Mouse (Mus musculus) myocyte (in vitro differentiated cells): ENCODE results near the gene Hmgxb4. TPM values are rescaled to one million over a fixed set of nuclear protein-coding genes. Genes with fewer than 3 reads are reported as not detected.

ENCODE experiments used
- H3K27me3 ChIP-seq: one replicate; pipeline ENCODE4 v1.6.1; 2011; ENCODE audit not compliant: control insufficient read depth, insufficient read depth, insufficient read length
- H3K36me3 ChIP-seq: one replicate; pipeline ENCODE4 v1.6.1; 2011; ENCODE audit not compliant: control insufficient read depth, insufficient read depth
- H3K4me2 ChIP-seq: one replicate; pipeline ENCODE4 v1.6.1; 2011; ENCODE audit warnings: low read depth, control low read depth
- H3K4me3 ChIP-seq: one replicate; pipeline ENCODE4 v1.5.1; 2011; ENCODE audit warnings: mild to moderate bottlenecking, control low read depth, moderate library complexity
- H3K79me2 ChIP-seq: one replicate; pipeline ENCODE4 v1.6.1; 2011; ENCODE audit not compliant: control insufficient read depth, insufficient read depth
- H3ac ChIP-seq: one replicate; pipeline ENCODE4 v1.6.1; 2011; ENCODE audit not compliant: control insufficient read depth, insufficient read length
- CEBPB ChIP-seq: IDR thresholded peaks from 2 replicates; pipeline ENCODE4 v1.6.1; 2011; ENCODE audit warnings: mild to moderate bottlenecking, moderate library complexity; ENCODE audit not compliant: poor library complexity, insufficient read depth, severe bottlenecking
- E2F4 ChIP-seq: IDR thresholded peaks from one replicate; pipeline ENCODE4 v1.6.1; 2011; ENCODE audit warnings: mild to moderate bottlenecking, control low read depth, moderate library complexity; ENCODE audit not compliant: insufficient read depth
- MAX ChIP-seq: IDR thresholded peaks from one replicate; pipeline ENCODE4 v1.6.1; 2011; ENCODE audit warnings: low read depth, mild to moderate bottlenecking, control low read depth
- MYOD1 ChIP-seq, 3 experiments: IDR thresholded peaks; one replicate each; pipeline ENCODE4 v1.6.1; 2011; ENCODE audit warnings: control low read depth in 2 of 3, low read depth in 2 of 3, mild to moderate bottlenecking in 2 of 3, moderate library complexity in 1 of 3; ENCODE audit not compliant: insufficient read length in 2 of 3, control insufficient read depth in 1 of 3
- MYOG ChIP-seq, 3 experiments: IDR thresholded peaks; one replicate each; pipeline ENCODE4 v1.6.1; 2011; ENCODE audit warnings: control low read depth in 2 of 3, low read depth in 2 of 3, mild to moderate bottlenecking in 2 of 3; ENCODE audit not compliant: insufficient read length in 2 of 3, control insufficient read depth in 1 of 3, insufficient read depth in 1 of 3
- POLR2A ChIP-seq: IDR thresholded peaks from one replicate; pipeline ENCODE4 v1.6.1; 2011; ENCODE audit warnings: low read depth, mild to moderate bottlenecking, control low read depth, moderate library complexity; ENCODE audit not compliant: insufficient read length
- POLR2AphosphoS2 ChIP-seq: IDR thresholded peaks from one replicate; pipeline ENCODE4 v1.6.1; 2011; ENCODE audit warnings: low read depth, control low read depth; ENCODE audit not compliant: insufficient read length
- REST ChIP-seq: IDR thresholded peaks from one replicate; pipeline ENCODE4 v1.6.1; 2011; ENCODE audit warnings: mild to moderate bottlenecking, control low read depth, moderate library complexity; ENCODE audit not compliant: insufficient read depth, insufficient read length
- SRF ChIP-seq: IDR thresholded peaks from one replicate; pipeline ENCODE4 v1.6.1; 2011; ENCODE audit warnings: low read depth; ENCODE audit not compliant: control insufficient read depth, insufficient read length
- TCF12 ChIP-seq: IDR thresholded peaks from one replicate; pipeline ENCODE4 v1.6.1; 2011; ENCODE audit warnings: mild to moderate bottlenecking, control low read depth; ENCODE audit not compliant: poor library complexity, insufficient read depth, severe bottlenecking
- TCF3 ChIP-seq: IDR thresholded peaks from one replicate; pipeline ENCODE4 v1.6.1; 2011; ENCODE audit warnings: low read depth, control low read depth; ENCODE audit not compliant: insufficient read length
- USF1 ChIP-seq: IDR thresholded peaks from one replicate; pipeline ENCODE4 v1.6.1; 2011; ENCODE audit warnings: low read depth, mild to moderate bottlenecking, control low read depth, moderate library complexity
- polyA plus RNA-seq: library from polyadenylated mRNA; unstranded; fragments of >200 nt; fragmentation: generic; extraction: Trizol; gene quantifications from one replicate; pipeline ENCODE4 v1.2.1, GENCODE M21; 2012; ENCODE audit warnings: missing spikeins

Gene Hmgxb4
- polyA plus RNA-seq, 1 experiment = 9.1 TPM

DNA sequence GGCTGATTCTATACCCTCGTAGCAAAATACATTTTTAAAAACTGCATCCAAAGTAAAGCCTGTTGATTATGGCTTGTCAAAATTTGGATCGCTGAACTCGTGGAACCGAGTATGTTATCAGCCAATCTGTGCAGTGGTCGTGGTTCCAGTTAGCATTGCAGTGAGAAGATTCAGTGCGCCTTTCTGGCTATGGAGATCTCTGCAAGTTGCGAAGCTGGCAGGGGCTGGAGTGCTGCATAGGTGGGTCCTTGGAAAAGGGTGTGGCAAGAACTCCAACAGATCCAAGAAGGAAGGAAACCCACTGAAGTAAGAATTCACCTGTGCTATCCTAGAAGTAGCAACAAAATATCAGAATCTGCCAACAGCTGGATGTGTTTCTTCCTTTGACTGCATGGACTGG is 1.4 kb downstream of the Hmgxb4 start:
- Histone ChIP-seq H3K4me2 (peak overlapping the region; percentile 76), H3ac (peak overlapping the region; percentile 46), H3K27me3 (no peaks in the 10 kb centered on the region), H3K4me3 (peak overlapping the region; percentile 39), H3K36me3 (peaks cover under 1% of the 10 kb centered on the region), H3K79me2 (peaks cover 37% of the 10 kb centered on the region)
- TF ChIP-seq TCF3 (no peak), MAX (no peak), SRF (no peak), USF1 (no peak), POLR2AphosphoS2 (no peak), TCF12 (no peak), CEBPB (no peak)

DNA sequence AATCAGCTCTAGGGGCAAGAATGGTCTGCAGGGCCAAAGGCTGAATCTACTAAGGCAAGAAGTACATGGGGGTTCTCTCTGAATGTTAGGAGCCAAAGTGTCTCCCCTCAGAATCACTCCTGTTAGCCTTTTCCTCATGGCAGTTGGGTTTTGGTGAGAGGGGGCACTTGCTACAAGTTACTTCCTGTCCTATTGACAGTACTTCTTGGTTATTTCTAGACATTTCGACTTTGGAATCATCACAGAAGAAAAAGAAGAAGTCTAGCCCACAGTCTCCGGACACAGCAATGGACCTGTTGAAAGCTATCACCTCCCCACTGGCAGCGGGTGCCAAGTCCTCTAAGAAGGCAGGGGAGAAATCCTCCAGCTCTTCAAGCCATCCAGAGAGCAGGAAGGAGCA is 7.3 kb downstream of the Hmgxb4 start:
- no peak for TF ChIP-seq CEBPB
- no peak for TF ChIP-seq MYOG (IDR thresholded peaks at IDR 0.05; ENCODE audit: control insufficient read depth in 1 of 3, insufficient read depth in 1 of 3, insufficient read length in 2 of 3, low read depth in 2 of 3)
- TF ChIP-seq REST = no peak
- TF ChIP-seq SRF = no peak
- TF ChIP-seq POLR2A = no peak
- no peak for TF ChIP-seq TCF12
- TF ChIP-seq USF1 = no peak
- TF ChIP-seq E2F4 = no peak
- TF ChIP-seq MYOD1 (IDR thresholded peaks at IDR 0.05; ENCODE audit: control insufficient read depth in 1 of 3, insufficient read length in 2 of 3, low read depth in 2 of 3) = no peak
- TF ChIP-seq POLR2AphosphoS2 = no peak
- TF ChIP-seq TCF3 = no peak
- no peak for TF ChIP-seq MAX
- Histone ChIP-seq H3K27me3 (no peaks in the 10 kb centered on the region), H3K36me3 (peaks cover 24% of the 10 kb centered on the region), H3K79me2 (peaks cover 28% of the 10 kb centered on the region), H3K4me2 (no peak overlapping the region), H3K4me3 (no peak overlapping the region), H3ac (no peak overlapping the region)

DNA sequence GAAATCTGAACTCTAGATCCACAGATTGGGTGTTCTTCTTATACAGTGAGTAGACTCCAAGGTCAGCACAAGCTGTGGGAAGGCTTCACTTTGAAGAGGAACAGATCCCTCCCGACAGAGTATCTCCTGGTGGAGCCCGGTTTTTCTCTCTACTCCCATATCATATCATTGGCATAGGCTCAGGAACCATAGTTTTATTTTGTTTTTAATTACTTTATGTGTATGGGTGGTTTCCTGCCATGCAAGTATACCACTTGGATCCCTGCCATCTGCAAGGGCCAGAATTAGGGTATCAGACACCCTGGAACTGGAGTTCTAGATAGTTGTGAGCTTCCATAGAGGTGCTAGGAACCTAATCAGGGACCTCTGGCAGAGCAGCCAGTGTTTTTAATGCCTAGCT is 15.7 kb downstream of the Hmgxb4 start:
- no peak for TF ChIP-seq MYOD1 (IDR thresholded peaks at IDR 0.05; ENCODE audit: control insufficient read depth in 1 of 3, insufficient read length in 2 of 3, low read depth in 2 of 3)
- no peak for TF ChIP-seq TCF12
- TF ChIP-seq SRF = no peak
- no peak overlapping the region for H3ac ChIP-seq
- H3K4me2 ChIP-seq = no peak overlapping the region
- peaks cover 24% of the 10 kb centered on the region for H3K79me2 ChIP-seq
- H3K4me3 ChIP-seq = no peak overlapping the region
- H3K27me3 ChIP-seq = no peaks in the 10 kb centered on the region
- H3K36me3 ChIP-seq = peaks cover 26% of the 10 kb centered on the region

DNA sequence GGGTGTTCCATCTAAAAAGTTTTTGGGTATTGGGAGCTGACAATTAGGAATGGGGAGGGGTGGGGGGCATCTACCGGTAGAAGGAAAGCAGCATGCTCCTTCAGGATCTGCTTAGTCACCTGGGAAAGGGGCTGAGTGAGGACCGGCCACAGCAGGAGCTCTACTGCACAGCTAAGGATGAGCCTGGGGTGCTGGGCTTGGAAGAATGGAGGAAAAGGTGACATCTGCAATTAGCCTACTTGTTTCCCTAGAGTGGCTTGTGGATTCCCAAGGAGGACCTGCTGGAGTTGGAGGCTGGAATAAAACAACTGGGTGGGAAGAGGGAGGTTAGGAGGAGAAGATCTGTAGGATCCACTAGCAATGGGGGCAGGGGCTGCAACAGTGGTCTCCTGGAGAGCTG is 20.4 kb downstream of the Hmgxb4 start:
- H3K27me3 ChIP-seq = no peaks in the 10 kb centered on the region
- H3ac ChIP-seq = no peak overlapping the region
- no peak overlapping the region for H3K4me3 ChIP-seq
- H3K4me2 ChIP-seq = no peak overlapping the region
- peaks cover 16% of the 10 kb centered on the region for H3K36me3 ChIP-seq
- peaks cover 21% of the 10 kb centered on the region for H3K79me2 ChIP-seq
- TF ChIP-seq TCF12 = no peak

DNA sequence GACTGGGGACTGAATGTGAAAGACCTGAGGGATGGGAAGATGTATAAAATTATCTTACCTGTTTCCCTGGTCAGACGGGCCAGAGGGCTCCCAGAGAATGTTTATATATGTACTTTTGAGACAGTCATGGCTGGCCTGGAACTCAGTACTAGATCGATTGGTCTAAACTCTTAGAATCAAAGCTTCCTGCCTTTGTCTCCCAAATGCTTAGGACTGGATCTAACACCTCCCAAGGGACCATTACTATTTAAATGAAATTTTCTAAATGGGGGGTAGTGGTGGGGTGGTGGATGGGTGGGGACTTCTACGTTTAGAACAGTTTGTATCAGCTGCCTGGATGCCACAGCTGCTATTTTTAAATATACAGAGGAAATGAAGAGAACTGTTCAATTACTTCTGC is 20.8 kb downstream of the Hmgxb4 start:
- Histone ChIP-seq H3K4me2 (no peak overlapping the region), H3K27me3 (no peaks in the 10 kb centered on the region), H3K79me2 (peaks cover 21% of the 10 kb centered on the region), H3K36me3 (peaks cover 12% of the 10 kb centered on the region), H3ac (no peak overlapping the region), H3K4me3 (no peak overlapping the region)
- TF ChIP-seq MAX (no peak), REST (no peak)

DNA sequence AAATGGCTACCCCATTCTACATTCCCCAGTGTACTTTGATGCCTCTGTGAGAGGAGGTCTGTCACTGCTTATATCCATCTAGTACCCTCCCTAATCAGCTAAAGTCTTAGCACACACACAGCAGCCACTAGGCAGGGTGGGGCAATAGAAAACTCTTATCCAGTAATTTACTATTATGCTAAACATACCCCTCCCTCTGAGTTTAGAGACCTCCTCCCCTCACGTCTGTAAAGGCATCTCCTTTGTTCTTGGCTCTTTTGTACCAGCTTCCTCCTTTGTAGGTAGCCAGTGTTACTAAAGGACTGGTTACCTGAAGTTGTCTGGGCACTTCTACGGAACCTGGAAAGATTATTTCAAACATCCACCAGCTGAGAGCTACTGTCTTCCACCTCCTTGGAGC is 22.8 kb downstream of the Hmgxb4 start:
- Histone ChIP-seq H3K4me3 (no peak overlapping the region), H3K36me3 (peaks cover 14% of the 10 kb centered on the region), H3ac (no peak overlapping the region), H3K4me2 (no peak overlapping the region), H3K27me3 (no peaks in the 10 kb centered on the region), H3K79me2 (peaks cover 21% of the 10 kb centered on the region)
- no peak for TF ChIP-seq TCF3

DNA sequence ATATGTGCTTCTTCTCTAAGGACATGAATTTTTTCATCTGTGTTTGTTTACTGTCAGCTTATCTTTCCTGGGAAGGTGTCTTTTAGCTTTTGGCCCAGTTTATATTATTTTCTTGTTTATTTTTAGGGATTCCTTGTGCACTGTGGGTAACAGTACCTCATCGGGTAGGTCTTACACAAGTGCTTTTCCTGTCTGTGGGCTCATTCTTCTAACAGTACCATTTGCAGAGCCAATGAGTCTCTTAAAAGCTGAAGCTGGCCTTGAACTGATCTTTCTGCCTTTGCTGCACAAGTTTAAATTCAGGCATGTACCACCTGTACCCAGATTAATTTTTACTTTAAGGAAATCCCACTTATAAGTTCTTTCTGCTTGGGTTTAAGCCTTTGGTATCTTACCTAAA is 23.3 kb downstream of the Hmgxb4 start:
- H3K36me3 ChIP-seq = peaks cover 18% of the 10 kb centered on the region
- H3K4me3 ChIP-seq = no peak overlapping the region
- H3K27me3 ChIP-seq = no peaks in the 10 kb centered on the region
- H3ac ChIP-seq = no peak overlapping the region
- TF ChIP-seq MYOD1 (IDR thresholded peaks at IDR 0.05; ENCODE audit: control insufficient read depth in 1 of 3, insufficient read length in 2 of 3, low read depth in 2 of 3) (no peak), TCF3 (no peak), USF1 (no peak), SRF (no peak), POLR2AphosphoS2 (no peak), CEBPB (no peak)
- H3K4me2 ChIP-seq = no peak overlapping the region
- peaks cover 21% of the 10 kb centered on the region for H3K79me2 ChIP-seq
